Mouse (Mus musculus): ENCODE measurements around the gene Nhsl2. TPM values are rescaled to one million over a fixed set of nuclear protein-coding genes. Genes with fewer than 3 reads are reported as not detected.
A peak's percentile ranks its signal among the peaks of the same experiment; 100 is the strongest.

The Nhsl2 gene
- polyA plus RNA-seq, 1 experiment from 2014 or later = 6.7 TPM

DNA sequence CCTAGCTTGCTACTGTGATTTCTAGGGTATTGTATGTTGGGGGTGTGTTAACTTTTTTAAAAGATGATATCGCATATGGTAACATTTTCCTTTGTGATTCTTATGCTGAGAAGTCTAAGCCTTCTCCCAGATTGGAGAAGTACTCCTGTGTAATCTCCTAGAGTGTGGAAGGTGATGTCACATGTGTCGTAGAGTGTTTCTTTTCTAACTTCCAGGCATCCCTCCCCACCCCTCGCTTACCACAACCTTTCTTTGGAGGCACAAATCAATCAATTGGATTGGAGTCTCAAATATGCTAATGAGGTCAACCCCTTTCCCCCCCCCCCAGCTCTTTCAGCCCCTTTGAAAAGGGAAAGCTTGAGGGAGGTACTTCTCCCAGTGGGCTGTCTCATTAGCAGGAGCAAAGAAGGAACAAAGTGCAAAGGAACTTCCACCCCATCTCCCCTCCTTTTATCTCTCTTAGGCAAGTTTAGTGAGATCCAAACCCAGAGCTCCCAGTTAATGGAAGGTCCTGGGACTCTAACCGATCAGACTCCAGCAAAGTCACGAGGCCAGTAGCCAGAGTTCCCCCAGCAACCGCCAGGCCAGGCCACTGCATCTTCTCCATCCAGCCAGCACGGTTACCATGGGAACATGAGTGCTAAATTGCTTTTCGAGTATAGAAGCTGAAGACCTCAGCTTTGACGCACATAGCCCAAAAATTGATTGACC is 137.6 kb downstream of the Nhsl2 start:
- Histone ChIP-seq H3K9ac (no peak overlapping the region), H3K4me3 (no peak overlapping the region), H3K4me1 (replicated peaks) (peaks cover 14% of the 10 kb centered on the region; the same call in 1 of the 2 replicates), H3K4me2 (no peak overlapping the region), H3K9me3 (replicated peaks) (no peaks in the 10 kb centered on the region), H3K27me3 (no peaks in the 10 kb centered on the region), H3K27ac (no peak overlapping the region), H3K36me3 (no peaks in the 10 kb centered on the region)
- no peak for ATAC-seq (replicated peaks; ENCODE audit: insufficient number of reproducible peaks, insufficient read depth, low FRiP score, low read depth)
- WGBS = 59% methylated on average over 9 of the region's 9 CpGs

GRCm38 (mm10) chrX:101993841-101994571 is 144.8 kb downstream of the Nhsl2 start:
- 34% methylated on average over 12 of the region's 12 CpGs for WGBS
- peak; percentile 60; the same call in 1 of the 2 replicates for ATAC-seq (replicated peaks; ENCODE audit: insufficient number of reproducible peaks, insufficient read depth, low FRiP score, low read depth)
- no peak overlapping the region for H3K4me2 ChIP-seq

GRCm38 (mm10) chrX:101996726-101997125 is 147.5 kb downstream of the Nhsl2 start:
- H3K27me3 ChIP-seq = no peaks in the 10 kb centered on the region
- no peak overlapping the region for H3K9ac ChIP-seq
- H3K4me1 ChIP-seq (replicated peaks) = peaks cover 9% of the 10 kb centered on the region
- H3K4me3 ChIP-seq = no peak overlapping the region
- no peaks in the 10 kb centered on the region for H3K36me3 ChIP-seq
- WGBS = 70% methylated on average over 2 of the region's 2 CpGs
- H3K4me2 ChIP-seq = no peak overlapping the region
- ATAC-seq (replicated peaks; ENCODE audit: insufficient number of reproducible peaks, insufficient read depth, low FRiP score, low read depth) = no peak
- H3K9me3 ChIP-seq (replicated peaks) = no peaks in the 10 kb centered on the region
- H3K27ac ChIP-seq = no peak overlapping the region

More at GRCm38 (mm10) chrX:101993841-101994571, 144.8 kb downstream of the Nhsl2 start:
- Histone ChIP-seq H3K9me3 (replicated peaks) (no peaks in the 10 kb centered on the region), H3K27ac (peak overlapping the region; percentile 68), H3K9ac (no peak overlapping the region), H3K4me1 (replicated peaks) (peaks cover 9% of the 10 kb centered on the region), H3K27me3 (no peaks in the 10 kb centered on the region), H3K36me3 (no peaks in the 10 kb centered on the region), H3K4me3 (no peak overlapping the region)

GRCm38 (mm10) chrX:102003632-102004315 is 154.6 kb downstream of the Nhsl2 start:
- no peaks in the 10 kb centered on the region for H3K36me3 ChIP-seq
- H3K9me3 ChIP-seq (replicated peaks) = no peaks in the 10 kb centered on the region
- ATAC-seq (replicated peaks; ENCODE audit: insufficient number of reproducible peaks, insufficient read depth, low FRiP score, low read depth) = 0 out of 2 replicates have a peak, but pooled peaks have one; percentile 31
- WGBS = 22% methylated on average over 20 of the region's 20 CpGs
- H3K27me3 ChIP-seq = peaks cover 12% of the 10 kb centered on the region; the same call in 1 of the 2 replicates
- peak overlapping the region; percentile 70 for H3K4me2 ChIP-seq
- H3K4me3 ChIP-seq = peak overlapping the region; percentile 45
- H3K4me1 ChIP-seq (replicated peaks) = peaks cover 6% of the 10 kb centered on the region
- H3K9ac ChIP-seq = peak overlapping the region; percentile 31; the same call in 1 of the 2 replicates
- peak overlapping the region; percentile 89 for H3K27ac ChIP-seq

DNA sequence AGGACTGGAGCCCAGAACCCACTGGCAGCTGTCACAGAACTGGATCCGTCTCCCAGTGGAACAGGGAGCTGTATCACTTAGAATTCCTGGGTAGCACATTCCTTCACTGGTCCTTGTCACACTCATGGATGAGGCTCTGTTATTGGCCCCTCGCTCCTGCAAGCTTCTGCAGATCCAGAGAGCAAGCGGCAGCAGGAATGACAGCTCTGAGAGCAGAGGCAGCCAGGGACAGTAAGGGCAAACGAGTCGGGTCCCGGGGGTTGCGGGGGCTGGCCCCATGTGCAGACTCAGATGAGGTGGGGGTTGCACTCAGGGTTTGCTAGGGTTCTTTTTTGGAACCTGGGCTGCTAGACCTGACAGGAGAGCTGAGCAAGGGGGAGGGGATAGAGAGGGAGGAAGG is 155.2 kb downstream of the Nhsl2 start:
- Histone ChIP-seq H3K4me3 (peak overlapping the region; percentile 45), H3K36me3 (no peaks in the 10 kb centered on the region), H3K4me1 (replicated peaks) (peaks cover 6% of the 10 kb centered on the region), H3K9ac (peak overlapping the region; percentile 31; the same call in 1 of the 2 replicates), H3K4me2 (peak overlapping the region; percentile 70), H3K27me3 (peaks cover 12% of the 10 kb centered on the region; the same call in 1 of the 2 replicates), H3K27ac (peak overlapping the region; percentile 89), H3K9me3 (replicated peaks) (no peaks in the 10 kb centered on the region)
- WGBS = 22% methylated on average over 7 of the region's 7 CpGs
- ATAC-seq (replicated peaks; ENCODE audit: insufficient number of reproducible peaks, insufficient read depth, low FRiP score, low read depth) = 0 out of 2 replicates have a peak, but pooled peaks have one; percentile 7

DNA sequence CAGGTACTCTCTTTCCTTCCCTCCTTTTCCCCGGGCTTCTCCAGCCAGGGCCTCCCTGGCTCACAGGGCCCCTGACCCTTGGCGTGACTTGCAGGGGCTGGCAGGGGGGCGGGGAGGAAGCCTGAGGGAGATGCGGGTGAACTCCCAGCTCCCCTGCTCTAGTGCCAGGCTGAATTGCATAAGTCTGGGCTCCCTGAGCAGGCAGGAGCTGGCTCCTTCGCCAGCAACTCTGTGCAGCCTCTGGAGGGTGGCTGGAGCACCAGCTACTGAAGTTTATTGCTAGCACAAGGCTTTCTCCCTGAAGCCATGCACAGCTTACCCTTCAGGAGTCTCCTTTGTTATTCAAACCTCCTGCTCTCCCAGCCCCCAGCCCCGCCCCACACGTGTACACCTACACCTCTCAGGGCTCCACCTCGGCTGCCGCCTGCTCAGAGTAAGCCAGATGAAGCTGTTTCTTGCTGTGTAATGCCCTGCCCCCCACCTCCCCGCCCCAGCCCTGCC is 156.0 kb downstream of the Nhsl2 start:
- 18% methylated on average over 10 of the region's 10 CpGs for WGBS
- H3K27me3 ChIP-seq = peaks cover 12% of the 10 kb centered on the region; the same call in 1 of the 2 replicates

DNA sequence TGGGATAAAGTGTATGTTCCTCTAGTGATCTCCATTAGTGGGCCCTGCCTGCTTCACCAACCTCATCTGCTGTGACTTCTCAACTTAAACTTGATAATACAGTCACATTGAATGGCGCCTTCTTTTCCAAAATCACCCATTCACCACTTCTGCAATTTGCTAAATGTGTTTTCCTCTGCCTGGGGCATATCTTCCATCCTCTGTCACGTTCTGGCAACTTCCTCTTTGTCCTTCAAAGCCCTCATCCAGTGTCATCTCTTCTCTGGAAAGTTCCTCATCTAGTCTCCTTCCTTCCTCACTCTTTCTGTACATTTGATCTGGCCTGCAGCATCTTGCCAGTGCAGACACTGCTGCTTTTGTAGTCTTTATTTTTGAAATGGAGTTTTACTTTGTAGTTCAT is 158.8 kb downstream of the Nhsl2 start:
- H3K36me3 ChIP-seq = no peaks in the 10 kb centered on the region
- no peaks in the 10 kb centered on the region for H3K9me3 ChIP-seq (replicated peaks)
- H3K27ac ChIP-seq = no peak overlapping the region
- 57% methylated on average over 2 of the region's 2 CpGs for WGBS
- no peak overlapping the region for H3K9ac ChIP-seq
- H3K4me1 ChIP-seq (replicated peaks) = peaks cover 6% of the 10 kb centered on the region
- peaks cover 12% of the 10 kb centered on the region; the same call in 1 of the 2 replicates for H3K27me3 ChIP-seq
- no peak overlapping the region for H3K4me2 ChIP-seq
- no peak for ATAC-seq (replicated peaks; ENCODE audit: insufficient number of reproducible peaks, insufficient read depth, low FRiP score, low read depth)
- no peak overlapping the region for H3K4me3 ChIP-seq

More for the DNA sequence above, 156.0 kb downstream of the Nhsl2 start:
- peaks cover 6% of the 10 kb centered on the region for H3K4me1 ChIP-seq (replicated peaks)
- no peaks in the 10 kb centered on the region for H3K36me3 ChIP-seq
- peak overlapping the region; percentile 45 for H3K4me3 ChIP-seq
- H3K9ac ChIP-seq = peak overlapping the region; percentile 52
- H3K4me2 ChIP-seq = peak overlapping the region; percentile 70
- peak; percentile 69; the same call in 1 of the 2 replicates for ATAC-seq (replicated peaks; ENCODE audit: insufficient number of reproducible peaks, insufficient read depth, low FRiP score, low read depth)
- no peaks in the 10 kb centered on the region for H3K9me3 ChIP-seq (replicated peaks)
- H3K27ac ChIP-seq = peak overlapping the region; percentile 89

GRCm38 (mm10) chrX:102017213-102017923 is 168.2 kb downstream of the Nhsl2 start:
- ATAC-seq (replicated peaks; ENCODE audit: insufficient number of reproducible peaks, insufficient read depth, low FRiP score, low read depth) = 0 out of 2 replicates have a peak, but pooled peaks have one; percentile 41
- Histone ChIP-seq H3K27me3 (no peaks in the 10 kb centered on the region), H3K4me2 (peak overlapping the region; percentile 29), H3K9ac (peak overlapping the region; percentile 21; the same call in 1 of the 2 replicates), H3K9me3 (replicated peaks) (no peaks in the 10 kb centered on the region), H3K27ac (peak overlapping the region; percentile 88), H3K4me1 (replicated peaks) (peaks cover 34% of the 10 kb centered on the region), H3K4me3 (peak overlapping the region; percentile 26), H3K36me3 (no peaks in the 10 kb centered on the region)
- WGBS = 38% methylated on average over 9 of the region's 9 CpGs

GRCm38 (mm10) chrX:102018890-102019289 is 169.7 kb downstream of the Nhsl2 start:
- Histone ChIP-seq H3K4me2 (peak overlapping the region; percentile 45), H3K9ac (no peak overlapping the region), H3K27me3 (no peaks in the 10 kb centered on the region), H3K4me1 (replicated peaks) (peaks cover 34% of the 10 kb centered on the region), H3K36me3 (no peaks in the 10 kb centered on the region), H3K27ac (peak overlapping the region; percentile 88), H3K9me3 (replicated peaks) (no peaks in the 10 kb centered on the region), H3K4me3 (peak overlapping the region; percentile 26)
- WGBS = 24% methylated on average over 3 of the region's 3 CpGs
- ATAC-seq (replicated peaks; ENCODE audit: insufficient number of reproducible peaks, insufficient read depth, low FRiP score, low read depth) = peak; percentile 75

DNA sequence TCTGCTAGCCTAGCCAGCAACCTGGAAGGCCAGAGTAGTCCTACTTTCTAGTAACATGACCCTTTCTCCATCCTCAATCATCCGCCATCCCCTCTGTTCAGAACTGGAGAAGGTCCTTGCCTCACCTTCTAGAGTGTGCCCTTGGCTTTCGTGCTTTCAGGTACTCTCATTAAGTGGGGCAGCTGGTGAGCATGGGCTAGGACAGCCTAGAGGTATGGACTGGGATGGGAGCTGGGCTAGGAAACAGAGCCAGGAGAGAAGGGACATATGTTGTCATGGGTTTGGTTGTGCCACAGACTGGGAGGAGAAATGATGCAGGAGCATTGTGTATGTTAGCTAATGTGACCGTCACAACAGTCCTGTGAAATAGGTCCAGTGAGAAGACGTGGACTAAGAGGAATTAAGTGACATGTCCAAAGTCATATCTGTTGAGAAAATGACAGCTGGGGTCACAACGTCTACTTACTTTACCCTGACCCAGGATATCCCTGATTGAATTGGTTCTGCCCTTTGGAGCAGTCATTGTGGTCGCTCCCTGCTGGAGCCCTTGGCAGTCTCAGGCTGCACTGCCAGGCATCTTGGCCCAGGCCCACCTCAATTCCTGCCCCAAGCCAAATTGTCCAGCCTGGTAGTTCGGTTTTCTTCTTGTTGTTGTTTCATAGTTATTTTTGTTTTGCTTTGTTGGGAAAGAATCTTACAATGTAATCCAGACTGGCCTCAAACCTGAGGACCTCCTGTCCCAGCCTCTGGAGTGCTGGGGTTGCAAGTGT is 170.5 kb downstream of the Nhsl2 start:
- Histone ChIP-seq H3K36me3 (no peaks in the 10 kb centered on the region), H3K4me1 (replicated peaks) (peaks cover 34% of the 10 kb centered on the region), H3K9me3 (replicated peaks) (no peaks in the 10 kb centered on the region), H3K4me2 (peak overlapping the region; percentile 45; the same call in 1 of the 2 replicates), H3K4me3 (peak overlapping the region; percentile 5; the same call in 1 of the 2 replicates), H3K9ac (no peak overlapping the region), H3K27ac (peak overlapping the region; percentile 88), H3K27me3 (no peaks in the 10 kb centered on the region)
- 0 out of 2 replicates have a peak, but pooled peaks have one; percentile 28 for ATAC-seq (replicated peaks; ENCODE audit: insufficient number of reproducible peaks, insufficient read depth, low FRiP score, low read depth)
- 46% methylated on average over 7 of the region's 7 CpGs for WGBS
